Mouse (Mus musculus): ENCODE data around the gene Sec24a. TPM values are rescaled to one million over a fixed set of nuclear protein-coding genes. Genes with fewer than 3 reads are reported as not detected.
A peak's percentile ranks its signal among the peaks of the same experiment; 100 is the strongest.

Sec24a gene
- total RNA-seq, 2 experiments from 2014 or later: 16.4 to 21.3 TPM

GRCm38 (mm10) chr11:51653736-51654135 is 109.7 kb downstream of the Sec24a start:
- intact Hi-C loops (cut with DNase I): no loop called here

GRCm38 (mm10) chr11:51652889-51653418 is 110.5 kb downstream of the Sec24a start:
- intact Hi-C loops (cut with DNase I): no loop called here
- no peak for DNase-seq (ENCODE audit: low spot score in 2 of 2)

More at GRCm38 (mm10) chr11:51653736-51654135, 109.7 kb downstream of the Sec24a start:
- DNase-seq (ENCODE audit: low spot score in 2 of 2): no peak

DNA sequence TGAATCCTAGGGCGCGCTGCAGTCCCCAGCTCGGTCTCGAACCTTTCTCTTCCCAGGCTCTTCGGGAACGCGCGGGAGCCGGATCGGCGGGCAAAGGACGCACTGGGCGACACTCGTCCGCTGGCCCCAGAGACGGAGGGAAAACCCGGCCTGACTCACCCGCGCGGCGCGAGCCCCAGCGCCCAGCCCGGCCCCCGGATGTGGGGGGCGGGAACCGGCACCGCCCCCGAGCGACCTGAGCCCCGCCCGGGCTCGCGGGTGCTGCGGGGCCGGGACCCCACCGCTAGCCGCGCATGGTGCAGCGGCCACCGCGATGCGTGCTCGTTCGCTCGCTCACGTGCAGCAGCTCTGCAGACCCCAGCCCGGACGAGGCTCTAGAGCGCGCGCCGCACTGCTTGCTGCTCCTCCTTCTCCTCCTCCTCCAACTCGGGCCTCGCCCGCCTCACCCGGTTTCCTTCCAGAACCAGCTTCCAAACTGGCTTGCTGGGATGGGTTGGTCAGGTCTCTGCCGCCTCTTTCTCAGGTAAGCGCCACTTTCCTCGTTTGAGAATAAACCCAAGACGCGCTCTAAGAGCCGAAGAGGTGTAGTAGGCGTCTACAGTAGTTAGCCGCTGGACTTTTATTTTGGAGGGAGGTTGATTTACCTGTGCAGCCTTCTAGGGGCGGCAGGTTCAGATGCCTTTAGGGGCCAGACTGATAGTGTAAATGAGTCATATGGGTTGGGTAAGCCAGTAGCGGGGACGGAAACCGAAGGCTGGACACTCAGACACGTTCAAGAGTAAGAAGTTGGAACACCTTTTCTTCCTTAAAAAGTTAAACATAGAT is 112.5 kb downstream of the Sec24a start, which contains the start of the genes N4bp3 and D930048N14Rik:
N4bp3 (minus strand) TSS at position 152 of the 825 bp plus-strand sequence.
D930048N14Rik (plus strand) TSS at position 264 of the 825 bp plus-strand sequence.
- intact Hi-C loops (cut with DNase I): loop anchor here (1.0 kb wide), 1 partner anchor 33 kb away; no protein-coding TSS in a partner anchor
- DNase-seq (ENCODE audit: low spot score in 2 of 2): no peak

DNA sequence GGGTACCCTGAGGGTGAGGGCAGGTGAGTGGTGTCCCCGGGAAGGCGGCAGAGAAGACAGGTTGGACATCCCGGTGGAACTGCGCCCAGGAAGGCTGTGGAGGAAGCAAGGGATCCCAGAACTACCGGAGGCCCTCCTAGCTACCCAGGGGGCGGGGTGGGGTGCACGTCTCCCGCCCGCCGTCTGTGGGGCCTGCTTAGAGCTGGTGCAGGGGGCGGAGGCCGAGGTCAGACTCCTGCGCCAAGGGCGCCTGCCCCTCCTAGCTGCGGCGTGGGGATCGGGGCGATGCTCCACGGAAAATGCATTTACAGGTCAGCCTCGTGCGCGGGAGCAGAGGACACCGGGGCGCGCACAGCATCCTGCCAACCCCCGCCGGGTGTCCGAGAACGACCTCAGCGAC is 113.2 kb downstream of the Sec24a start:
- intact Hi-C loops (cut with DNase I): loop anchor here (1.0 kb wide), 1 partner anchor 32 kb away; no protein-coding TSS in a partner anchor
- DNase-seq (ENCODE audit: low spot score in 2 of 2): no peak

DNA sequence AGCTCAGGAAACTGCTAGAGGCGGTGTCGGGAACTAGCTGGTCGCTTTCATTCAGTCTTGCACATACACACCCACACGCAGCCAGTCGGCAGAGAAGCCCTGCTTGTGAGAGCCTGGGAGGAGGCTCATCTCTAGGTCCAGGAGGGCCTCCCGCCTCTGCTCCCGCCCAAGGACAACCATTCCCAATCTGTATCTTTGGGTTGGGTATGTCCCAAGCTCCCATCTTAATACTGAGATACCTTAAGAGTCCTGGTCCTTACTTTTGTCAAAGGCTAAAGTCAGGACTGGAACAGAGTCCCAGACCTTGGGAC is 113.6 kb downstream of the Sec24a start:
- peak in 1 of 2 experiments; percentile 70 for DNase-seq (ENCODE audit: low spot score in 2 of 2)
- intact Hi-C loops (cut with DNase I): loop anchor here (1.0 kb wide), 1 partner anchor 32 kb away; no protein-coding TSS in a partner anchor

GRCm38 (mm10) chr11:51649111-51649888 is 114.1 kb downstream of the Sec24a start:
- intact Hi-C loops (cut with DNase I): no loop called here
- DNase-seq (ENCODE audit: low spot score in 2 of 2): no peak

GRCm38 (mm10) chr11:51648566-51648965 is 114.9 kb downstream of the Sec24a start:
- DNase-seq (ENCODE audit: low spot score in 2 of 2): no peak
- intact Hi-C loops (cut with DNase I): no loop called here

DNA sequence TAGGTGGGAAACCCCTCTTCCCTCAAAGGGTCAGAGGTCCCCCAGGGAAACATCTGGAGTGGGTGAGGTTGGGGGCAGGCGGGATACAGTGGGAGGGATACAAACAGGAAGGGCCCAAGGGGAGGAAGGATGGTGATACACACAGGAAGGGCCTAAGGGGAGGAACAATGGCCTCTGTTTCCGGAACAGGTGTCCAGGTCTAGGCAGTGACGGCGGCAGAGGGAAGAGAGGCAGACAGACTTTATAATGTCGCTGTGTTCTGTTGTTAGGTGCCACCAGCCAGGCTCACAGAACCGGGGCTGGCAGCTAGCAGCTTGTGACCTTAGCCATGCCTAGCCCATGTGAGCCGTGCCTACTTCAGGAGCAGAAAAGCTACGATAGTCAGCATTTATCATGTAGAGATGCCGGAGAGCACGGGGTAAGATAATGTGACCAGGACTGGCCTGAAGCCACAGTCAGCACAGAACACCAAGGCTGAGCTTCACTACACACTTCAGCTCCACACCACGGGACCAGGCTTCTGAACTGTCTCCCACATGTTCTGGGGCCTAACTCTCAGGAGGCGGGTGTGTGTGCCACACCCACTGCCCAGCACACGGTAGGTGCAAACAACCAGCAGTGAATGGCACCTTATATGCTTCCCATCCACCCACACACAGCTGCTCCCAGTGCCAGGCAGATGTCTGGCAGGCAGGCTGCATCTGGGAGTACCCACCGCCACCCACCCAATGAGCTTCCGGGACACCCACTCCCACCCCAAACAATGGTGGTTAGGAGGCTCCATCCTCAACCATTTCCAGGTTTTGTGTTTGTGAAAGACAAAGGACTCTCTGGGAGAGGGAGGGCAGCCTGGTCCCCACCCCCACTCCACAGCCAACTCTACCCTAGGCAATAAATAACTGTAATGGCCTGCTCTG is 116.4 kb downstream of the Sec24a start:
- DNase-seq (ENCODE audit: low spot score in 2 of 2): peak in 1 of 2 experiments; percentile 33
- intact Hi-C loops (cut with DNase I): no loop called here

DNA sequence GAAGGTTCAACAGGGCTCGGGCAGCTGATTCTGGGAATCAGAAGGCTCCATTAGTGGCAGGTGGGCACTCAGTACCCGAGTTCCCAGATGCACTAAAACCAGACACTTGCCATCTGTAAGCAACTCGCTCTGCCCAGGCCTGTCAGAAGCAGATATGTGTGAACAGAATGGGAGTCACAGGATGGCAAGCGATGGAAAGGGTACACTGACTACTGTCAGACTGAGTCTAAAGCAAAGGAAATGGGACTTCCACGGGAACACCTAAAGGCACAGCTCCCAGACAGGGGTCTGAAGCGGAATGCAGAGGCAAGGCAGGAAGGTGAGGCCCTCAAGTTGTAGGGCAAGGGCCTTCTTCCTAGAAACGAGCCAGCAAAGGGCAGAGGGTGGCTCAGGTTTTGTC is 117.2 kb downstream of the Sec24a start:
- DNase-seq (ENCODE audit: low spot score in 2 of 2): no peak
- intact Hi-C loops (cut with DNase I): no loop called here

- intact Hi-C loops (cut with DNase I): no loop called here
- no peak for DNase-seq (ENCODE audit: low spot score in 2 of 2)
These were observed 118.1 kb downstream of the Sec24a start for GRCm38 (mm10) chr11:51645293-51645692.

- DNase-seq (ENCODE audit: low spot score in 2 of 2): no peak
- intact Hi-C loops (cut with DNase I): no loop called here
These were observed 119.2 kb downstream of the Sec24a start for GRCm38 (mm10) chr11:51644217-51644616.

DNA sequence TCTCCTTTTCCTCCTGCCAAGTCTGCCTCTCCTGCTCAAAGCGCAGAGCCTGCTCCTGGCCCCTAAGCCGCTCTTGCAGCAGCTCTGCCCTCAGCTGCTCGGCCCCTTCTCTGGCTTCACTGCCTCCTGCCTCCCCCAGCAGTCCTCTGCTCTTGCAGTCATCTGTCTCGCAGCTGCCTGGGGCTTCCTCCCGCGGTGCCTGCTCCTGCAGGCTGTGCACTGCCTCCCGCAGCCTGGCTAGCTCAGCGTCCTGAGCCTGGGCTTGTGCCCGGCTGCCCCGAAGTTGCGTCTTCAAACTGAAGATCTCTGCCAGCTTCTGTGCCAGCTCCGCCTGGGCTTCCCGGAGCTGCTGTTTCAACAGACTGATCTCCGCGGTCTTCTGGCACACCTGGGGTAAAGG is 119.7 kb downstream of the Sec24a start:
- intact Hi-C loops (cut with DNase I): no loop called here

DNA sequence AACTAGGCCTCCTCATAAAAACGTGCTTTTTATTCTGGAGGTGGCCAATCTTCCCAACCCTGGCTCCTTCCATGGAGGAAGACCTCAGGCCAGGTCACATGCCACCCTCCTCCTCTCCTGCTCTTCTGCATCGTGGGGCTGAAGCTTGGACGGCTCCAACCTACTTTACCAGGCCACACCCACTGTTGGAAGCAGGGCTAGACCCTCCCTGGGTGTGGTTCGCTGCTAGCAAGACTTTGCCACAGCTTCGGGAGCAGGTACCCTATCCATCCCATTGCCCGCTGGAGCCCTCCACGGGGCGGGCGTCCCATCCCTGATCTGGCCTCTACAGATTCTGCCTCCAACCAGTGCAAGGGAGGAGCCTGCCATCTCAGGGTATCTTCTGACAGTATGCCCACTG is 120.2 kb downstream of the Sec24a start:
- intact Hi-C loops (cut with DNase I): no loop called here
- DNase-seq (ENCODE audit: low spot score in 2 of 2): no peak

More for the DNA sequence above, 119.7 kb downstream of the Sec24a start:
- no peak for DNase-seq (ENCODE audit: low spot score in 2 of 2)

Other genes with a start within 250 kb of the Sec24a start
- 1 to 10 TPM; 5.7 to 8.4 TPM for gene Phykpl, start 178.9 kb downstream of the Sec24a start, total RNA-seq (2021)
- 100 to 1,000 TPM; 116 to 129 TPM for gene Hnrnpab, start 156.8 kb downstream of the Sec24a start, total RNA-seq (2021)
- 10 to 100 TPM; 39.3 to 47.6 TPM for gene Nhp2, start 143.9 kb downstream of the Sec24a start, total RNA-seq (2021)
- 10 to 100 TPM; 55.0 to 60.7 TPM for gene Rmnd5b, start 127.7 kb downstream of the Sec24a start, total RNA-seq (2021)
- gene N4bp3, start 112.8 kb downstream of the Sec24a start, total RNA-seq (2021): 10 to 100 TPM in 1 of 2 experiments, 1 to 10 TPM in 1; 10.0 to 10.8 TPM
- gene D930048N14Rik, start 112.7 kb downstream of the Sec24a start, total RNA-seq (2021): 1 to 10 TPM; 1.1 to 1.7 TPM
- 10 to 100 TPM; 34.3 to 35.3 TPM for gene 0610009B22Rik, start 74.8 kb downstream of the Sec24a start, total RNA-seq (2021)
- gene Sar1b, start 53 bp upstream of the Sec24a start, total RNA-seq (2021): 10 to 100 TPM; 68.3 to 70.1 TPM
- 10 to 100 TPM; 28.7 to 34.5 TPM for gene Jade2, start 94.0 kb upstream of the Sec24a start, total RNA-seq (2021)
- gene Cdkn2aipnl, start 204.0 kb upstream of the Sec24a start, total RNA-seq (2021): 10 to 100 TPM; 31.8 to 35.6 TPM
- gene Ube2b, start 237.1 kb upstream of the Sec24a start, total RNA-seq (2021): 100 to 1,000 TPM; 191 to 200 TPM
- 10 to 100 TPM; 12.5 to 12.9 TPM for gene Cdkl3, start 240.6 kb upstream of the Sec24a start, total RNA-seq (2021)

Measured in left cerebral cortex, postnatal 25 days (tissue).